Mouse (Mus musculus): Measurements from ENCODE around the gene Syngr4. TPM values are rescaled to one million over a fixed set of nuclear protein-coding genes. Genes with fewer than 3 reads are reported as not detected.
"Not testable (repeated sequence)": the region's sequence is repeated elsewhere in the genome, so short reads cannot be mapped to it uniquely, and the experiment has no call there.

Syngr4 gene
- 3.2 TPM in 1 of 2 replicates, not detected in the other for total RNA-seq (2017)

- ATAC-seq (replicated peaks; ENCODE audit: low read depth, poor library complexity, severe bottlenecking) = peak; percentile 84
Observed at GRCm38 (mm10) chr7:45896517-45897257, at the start of gene Syngr4, which contains the start of gene Tmem143. Gene Syngr4 (minus strand): TSS chr7:45896714. Gene Tmem143 (plus strand): TSS chr7:45896941.

GRCm38 (mm10) chr7:45943280-45943679 lies 46.8 kb upstream of the Syngr4 start:
- not testable (repeated sequence) for ATAC-seq (replicated peaks; ENCODE audit: low read depth, poor library complexity, severe bottlenecking)

- no peak for ATAC-seq (replicated peaks; ENCODE audit: low read depth, poor library complexity, severe bottlenecking)
Observed at GRCm38 (mm10) chr7:45941986-45942385, 45.5 kb upstream of the Syngr4 start.

- ATAC-seq (replicated peaks; ENCODE audit: low read depth, poor library complexity, severe bottlenecking) = no peak
Observed at GRCm38 (mm10) chr7:45939836-45940235, 43.3 kb upstream of the Syngr4 start.

GRCm38 (mm10) chr7:45935114-45935513 lies 38.6 kb upstream of the Syngr4 start:
- ATAC-seq (replicated peaks; ENCODE audit: low read depth, poor library complexity, severe bottlenecking) = peak; percentile 93

- ATAC-seq (replicated peaks; ENCODE audit: low read depth, poor library complexity, severe bottlenecking) = not testable (repeated sequence)
Observed at GRCm38 (mm10) chr7:45933766-45934165, 37.3 kb upstream of the Syngr4 start.

GRCm38 (mm10) chr7:45929688-45930087 lies 33.2 kb upstream of the Syngr4 start:
- no peak for ATAC-seq (replicated peaks; ENCODE audit: low read depth, poor library complexity, severe bottlenecking)

- no peak for ATAC-seq (replicated peaks; ENCODE audit: low read depth, poor library complexity, severe bottlenecking)
Observed at GRCm38 (mm10) chr7:45928626-45929295, 32.2 kb upstream of the Syngr4 start.

- no peak for ATAC-seq (replicated peaks; ENCODE audit: low read depth, poor library complexity, severe bottlenecking)
Observed at GRCm38 (mm10) chr7:45924429-45924816, 27.9 kb upstream of the Syngr4 start.

GRCm38 (mm10) chr7:45923762-45924428 lies 27.4 kb upstream of the Syngr4 start, which contains the start of gene Ccdc114:
Gene Ccdc114 (plus strand): TSS chr7:45924072.
- ATAC-seq (replicated peaks; ENCODE audit: low read depth, poor library complexity, severe bottlenecking) = peak; percentile 31

- peak; percentile 62 for ATAC-seq (replicated peaks; ENCODE audit: low read depth, poor library complexity, severe bottlenecking)
Observed at GRCm38 (mm10) chr7:45922928-45923761, 26.6 kb upstream of the Syngr4 start.

- no peak for ATAC-seq (replicated peaks; ENCODE audit: low read depth, poor library complexity, severe bottlenecking)
Observed at GRCm38 (mm10) chr7:45921950-45922600, 25.6 kb upstream of the Syngr4 start.

GRCm38 (mm10) chr7:45921242-45921621 lies 24.7 kb upstream of the Syngr4 start, which contains the start of gene Emp3:
Gene Emp3 (minus strand): TSS chr7:45921404.
- ATAC-seq (replicated peaks; ENCODE audit: low read depth, poor library complexity, severe bottlenecking) = peak; percentile 20

- no peak for ATAC-seq (replicated peaks; ENCODE audit: low read depth, poor library complexity, severe bottlenecking)
Observed at GRCm38 (mm10) chr7:45920583-45921241, 24.2 kb upstream of the Syngr4 start.

GRCm38 (mm10) chr7:45919761-45920160 lies 23.2 kb upstream of the Syngr4 start:
- no peak for ATAC-seq (replicated peaks; ENCODE audit: low read depth, poor library complexity, severe bottlenecking)

GRCm38 (mm10) chr7:45919083-45919671 lies 22.7 kb upstream of the Syngr4 start:
- no peak for ATAC-seq (replicated peaks; ENCODE audit: low read depth, poor library complexity, severe bottlenecking)

GRCm38 (mm10) chr7:45917926-45918325 lies 21.4 kb upstream of the Syngr4 start:
- ATAC-seq (replicated peaks; ENCODE audit: low read depth, poor library complexity, severe bottlenecking) = no peak

GRCm38 (mm10) chr7:45917004-45917704 lies 20.6 kb upstream of the Syngr4 start:
- ATAC-seq (replicated peaks; ENCODE audit: low read depth, poor library complexity, severe bottlenecking) = no peak

All from common myeloid progenitor, adult 5-6 weeks (primary cell).